In the genomic region with DNA sequence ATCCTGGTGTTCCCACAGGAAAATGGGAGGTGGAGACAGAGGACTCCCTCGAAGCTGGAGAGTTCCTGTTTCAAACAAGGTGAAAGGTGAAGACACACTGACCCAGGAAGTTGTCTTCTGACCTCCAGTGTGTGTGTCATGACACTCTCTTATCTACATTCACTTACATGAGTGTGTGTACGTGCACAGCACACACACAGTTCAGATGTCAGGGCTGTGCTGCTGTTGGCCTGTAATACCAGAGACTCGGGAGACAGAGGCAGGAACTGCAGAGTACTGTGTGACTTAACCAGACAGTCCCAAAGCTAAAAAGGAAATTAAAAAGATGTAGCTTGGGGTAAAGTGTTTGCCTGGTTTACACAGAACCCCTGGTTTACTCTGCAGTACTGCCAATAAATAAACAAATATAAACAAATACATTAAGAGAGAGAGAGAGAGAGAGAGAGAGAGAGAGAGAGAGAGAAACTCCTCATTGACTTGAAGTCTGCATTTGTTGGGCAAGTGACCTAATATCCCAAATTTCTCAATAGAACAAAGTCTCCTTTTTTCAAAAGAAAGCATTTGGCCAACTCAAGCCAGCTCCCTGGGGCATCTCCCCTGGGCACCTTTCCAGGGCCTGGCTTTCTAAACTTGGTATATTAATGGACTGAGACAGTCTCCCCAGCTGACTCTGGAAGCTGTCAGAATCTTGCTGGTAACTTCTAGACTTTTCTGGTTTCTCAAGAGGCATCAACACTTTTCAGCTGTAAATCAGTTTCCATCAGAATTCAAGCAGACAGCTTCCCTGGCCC, we compare ENCODE assay signal across 9 mouse cellular contexts. TPM values are rescaled to one million over a fixed set of nuclear protein-coding genes. Genes with fewer than 3 reads are reported as not detected.
A peak's percentile ranks its signal among the peaks of the same experiment; 100 is the strongest.
DNase-seq lines count a peak whose midpoint lies in the region; ATAC-seq and TF ChIP-seq lines count a peak whose summit lies in the region.
"Had no signal": no experiment of that assay in that cellular context is flagged by ENCODE, and none has a peak within 500 bp of the region (broad histone marks: within the 10 kb centered on the region; RNA-seq: fewer than 3 reads in every experiment).

No protein-coding gene starts in this region.

- H3K9me3 ChIP-seq in limb, embryonic 14.5 days (ENCODE audit: control insufficient read depth, low read length) = no peaks in the 10 kb centered on the region
- H3K9me3 ChIP-seq in intestine, embryonic 15.5 days = no peaks in the 10 kb centered on the region

- H3K4me2 ChIP-seq in limb, embryonic 14.5 days (replicated peaks; ENCODE audit: low read depth, low read length, severe bottlenecking) = 0 out of 2 replicates have a peak overlapping the region, but pooled peaks have one; percentile 18
- H3K4me2 ChIP-seq in intestine, embryonic 15.5 days (replicated peaks) = no peak overlapping the region

- H3K4me1 ChIP-seq in embryonic fibroblast, embryonic 13.5 days (ENCODE audit: control insufficient read depth, insufficient read depth, low read length) = peaks cover 7% of the 10 kb centered on the region; the same call in 1 of the 2 replicates
- peaks cover 24% of the 10 kb centered on the region for H3K4me1 ChIP-seq in limb, embryonic 14.5 days (ENCODE audit: control insufficient read depth, insufficient read depth, low read length)
- no peaks in the 10 kb centered on the region for H3K4me1 ChIP-seq in intestine, embryonic 15.5 days (replicated peaks)

- WGBS in limb, embryonic 14.5 days = 36% methylated on average over 3 of the region's 3 CpGs
- WGBS in intestine, embryonic 15.5 days = 32% methylated on average over 3 of the region's 3 CpGs

- no peak for TF ChIP-seq POLR2A in embryonic fibroblast, embryonic 13.5 days (IDR thresholded peaks at IDR 0.05; ENCODE audit: low read depth, low read length)
- TF ChIP-seq POLR2A in limb, embryonic 14.5 days (IDR thresholded peaks at IDR 0.05; ENCODE audit: borderline replicate concordance, extremely low read depth, insufficient read depth, insufficient read length) = no peak

- H3K27ac ChIP-seq in layer of hippocampus, adult 2 months = peak overlapping the region; percentile 73
- peak overlapping the region; percentile 54 for H3K27ac ChIP-seq in embryonic fibroblast, embryonic 13.5 days (ENCODE audit: insufficient read depth, low read length)
- H3K27ac ChIP-seq in limb, embryonic 14.5 days (replicated peaks; ENCODE audit: low read depth, low read length) = peak overlapping the region; percentile 53
- H3K27ac ChIP-seq in intestine, embryonic 15.5 days = no peak overlapping the region

- DNase-seq in layer of hippocampus, adult 2 months (ENCODE audit: low spot score in 2 of 2) = peak; percentile 38 to 49
- DNase-seq in layer of hippocampus, adult 9-10 months (ENCODE audit: low spot score) = no peak
- peak; percentile 55 to 84 for DNase-seq in adrenal gland, adult (ENCODE audit: inconsistent age in 2 of 2, low spot score in 1 of 2)
- peak; percentile 62 for DNase-seq in heart, postnatal 25 days (ENCODE audit: low spot score)
- peak; percentile 54 for DNase-seq in limb, embryonic 14.5 days (ENCODE audit: low spot score)
- no peak for DNase-seq in frontal cortex, postnatal 14 days (ENCODE audit: low spot score in 2 of 2)

- no peaks in the 10 kb centered on the region for H3K27me3 ChIP-seq in limb, embryonic 14.5 days (ENCODE audit: control insufficient read depth, insufficient read depth, low read length)
- no peaks in the 10 kb centered on the region for H3K27me3 ChIP-seq in intestine, embryonic 15.5 days (replicated peaks)

- no peak for ATAC-seq in limb, embryonic 14.5 days (ENCODE audit: low FRiP score, low read depth)
- ATAC-seq in intestine, embryonic 15.5 days = no peak

- H3K4me3 ChIP-seq in layer of hippocampus, adult 2 months = no peak overlapping the region
- no peak overlapping the region for H3K4me3 ChIP-seq in embryonic fibroblast, embryonic 13.5 days (ENCODE audit: insufficient read depth, low read length)
- H3K4me3 ChIP-seq in limb, embryonic 14.5 days (replicated peaks; ENCODE audit: low read length) = no peak overlapping the region
- no peak overlapping the region for H3K4me3 ChIP-seq in intestine, embryonic 15.5 days (replicated peaks)
- H3K4me3 ChIP-seq: erythroblast, embryonic 14.5 days had no signal

- intact Hi-C loops in heart, postnatal 25 days (cut with DNase I) = loop anchor here (1.0 to 2.0 kb wide), 3 partner anchors 89 to 369 kb away; a partner anchor contains a TSS

- H3K9ac ChIP-seq in limb, embryonic 14.5 days (ENCODE audit: low read depth, low read length, severe bottlenecking) = no peak overlapping the region
- H3K9ac ChIP-seq in intestine, embryonic 15.5 days = no peak overlapping the region

- no peaks in the 10 kb centered on the region for H3K36me3 ChIP-seq in limb, embryonic 14.5 days (ENCODE audit: control insufficient read depth, insufficient read depth, low read length)
- no peaks in the 10 kb centered on the region for H3K36me3 ChIP-seq in intestine, embryonic 15.5 days

- no peak for TF ChIP-seq CTCF in layer of hippocampus, adult 2 months (conservative IDR thresholded peaks at IDR 0.05)
- no peak for TF ChIP-seq CTCF in embryonic fibroblast, embryonic 13.5 days (IDR thresholded peaks at IDR 0.05; ENCODE audit: borderline replicate concordance, insufficient read depth, low read length)

RNA-seq across cellular contexts. Expression of a gene that starts 36.0 kb away (rescaled TPM):
- 10 to 100 TPM; 31.7 to 35.4 TPM for total RNA-seq in layer of hippocampus, adult 2 months (2021)
- polyA plus RNA-seq in embryonic fibroblast, embryonic 13.5 days (2011; ENCODE audit: insufficient read length, low read depth, missing spikeins) = 26.5 and 28.2 TPM in 2 replicates
- 10 to 100 TPM; 21.4 to 22.4 TPM for total RNA-seq in heart, postnatal 25 days (2021)
- polyA plus RNA-seq in limb, embryonic 14.5 days (2012; rRNA removed) = 41.1 and 59.0 TPM in 2 replicates
- polyA plus RNA-seq in limb, embryonic 14.5 days (2014; fragmentation: Nextera tagmentation; extraction: Ambion mirVana) = 78.8 and 83.4 TPM in 2 replicates
- 65.9 and 67.6 TPM in 2 replicates for polyA plus RNA-seq in intestine, embryonic 15.5 days (2015; fragmentation: Nextera tagmentation; extraction: Ambion mirVana)

RNA-seq across cellular contexts. Expression of a gene that starts 51.3 kb away (rescaled TPM):
- total RNA-seq in layer of hippocampus, adult 2 months (2021) = 100 to 1,000 TPM; 151 to 152 TPM
- polyA plus RNA-seq in embryonic fibroblast, embryonic 13.5 days (2011; ENCODE audit: insufficient read length, low read depth, missing spikeins) = 83.1 and 91.1 TPM in 2 replicates
- total RNA-seq in heart, postnatal 25 days (2021) = 100 to 1,000 TPM; 787 to 854 TPM
- polyA plus RNA-seq in limb, embryonic 14.5 days (2012; rRNA removed) = 33.2 and 55.6 TPM in 2 replicates
- polyA plus RNA-seq in limb, embryonic 14.5 days (2014; fragmentation: Nextera tagmentation; extraction: Ambion mirVana) = 94.4 and 97.7 TPM in 2 replicates
- 117 and 132 TPM in 2 replicates for polyA plus RNA-seq in intestine, embryonic 15.5 days (2015; fragmentation: Nextera tagmentation; extraction: Ambion mirVana)

Comparison
In these comparisons a context has a peak if more than half of its experiments do, and no peak if none do; other contexts are left out.
1. DNase-seq: peak in layer of hippocampus, adult 2 months (2 of 2), adrenal gland, adult (2 of 2), heart, postnatal 25 days (single experiment) and limb, embryonic 14.5 days (single experiment); none in layer of hippocampus, adult 9-10 months (single experiment) and frontal cortex, postnatal 14 days (0 of 2).